Mouse (Mus musculus): ENCODE data around the gene Ptprcap.

The Ptprcap gene

GRCm38 (mm10) chr19:4197180-4197579, 43.8 kb downstream of the Ptprcap start:
- no peak for DNase-seq

- peak; percentile 95 to 96 for DNase-seq
Measured at GRCm38 (mm10) chr19:4201291-4201909, 48.0 kb downstream of the Ptprcap start, which contains the start of gene Rad9a. Rad9a (minus strand) TSS chr19:4201662.

- DNase-seq: no peak
Measured at GRCm38 (mm10) chr19:4202149-4202548, 48.7 kb downstream of the Ptprcap start.

- no peak for DNase-seq
Measured at GRCm38 (mm10) chr19:4203148-4203547, 49.7 kb downstream of the Ptprcap start.

DNA sequence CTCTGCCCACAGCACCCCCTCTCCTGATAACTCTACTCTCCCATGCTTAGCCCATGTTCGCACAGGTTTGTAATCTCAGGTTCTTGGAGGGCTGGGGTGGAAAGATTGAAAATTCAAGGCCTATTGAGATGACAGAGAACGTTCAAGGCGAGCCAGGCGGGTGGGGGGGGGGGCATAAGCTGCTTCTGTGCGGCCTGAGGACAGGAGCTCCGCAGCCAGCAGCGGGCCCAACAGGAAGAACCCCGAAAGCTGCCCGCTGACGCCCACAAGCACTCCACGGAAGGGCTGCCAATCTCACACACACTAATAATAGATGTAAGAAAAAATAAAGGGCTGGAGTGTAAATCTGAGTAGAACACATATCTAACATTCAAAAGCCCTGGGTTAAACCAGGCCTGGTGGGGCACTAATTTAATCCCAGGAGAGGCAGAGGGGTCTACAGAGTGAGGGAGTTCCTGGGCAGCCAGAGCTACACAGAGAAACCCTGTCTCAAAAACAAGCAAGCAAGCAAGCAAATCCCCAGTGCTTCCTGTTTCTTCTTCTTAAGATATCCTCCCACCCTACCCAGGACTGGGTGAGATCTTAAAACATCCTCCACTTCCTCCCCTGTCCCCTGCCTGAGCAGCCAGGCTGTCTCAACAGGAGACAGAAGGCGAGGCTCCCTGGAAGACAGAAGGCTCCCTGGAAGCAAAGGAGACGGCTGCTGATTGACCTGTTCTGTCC, 50.4 kb downstream of the Ptprcap start:
- no peak for DNase-seq

- no peak for DNase-seq
Measured at GRCm38 (mm10) chr19:4204889-4205288, 51.5 kb downstream of the Ptprcap start.
